Mouse (Mus musculus): Measurements from ENCODE around the gene Aldh6a1.

Gene Aldh6a1

GRCm38 (mm10) chr12:84399135-84399534, 51.7 kb downstream of the Aldh6a1 start:
- TF ChIP-seq GATA4 (IDR thresholded peaks at IDR 0.05; ENCODE audit: insufficient replicate concordance, low read length) = no peak

- no peak for TF ChIP-seq GATA4 (IDR thresholded peaks at IDR 0.05; ENCODE audit: insufficient replicate concordance, low read length)
Measured at GRCm38 (mm10) chr12:84398629-84399028, 52.2 kb downstream of the Aldh6a1 start.

- no peak for TF ChIP-seq GATA4 (IDR thresholded peaks at IDR 0.05; ENCODE audit: insufficient replicate concordance, low read length)
Measured at GRCm38 (mm10) chr12:84397685-84398084, 53.1 kb downstream of the Aldh6a1 start.

- TF ChIP-seq GATA4 (IDR thresholded peaks at IDR 0.05; ENCODE audit: insufficient replicate concordance, low read length) = no peak
Measured at GRCm38 (mm10) chr12:84396947-84397679, 53.7 kb downstream of the Aldh6a1 start.

- no peak for TF ChIP-seq GATA4 (IDR thresholded peaks at IDR 0.05; ENCODE audit: insufficient replicate concordance, low read length)
Measured at GRCm38 (mm10) chr12:84393847-84394246, 57.0 kb downstream of the Aldh6a1 start.

- TF ChIP-seq GATA4 (IDR thresholded peaks at IDR 0.05; ENCODE audit: insufficient replicate concordance, low read length) = no peak
Measured at GRCm38 (mm10) chr12:84392681-84393080, 58.1 kb downstream of the Aldh6a1 start.

GRCm38 (mm10) chr12:84390336-84390735, 60.5 kb downstream of the Aldh6a1 start:
- no peak for TF ChIP-seq GATA4 (IDR thresholded peaks at IDR 0.05; ENCODE audit: insufficient replicate concordance, low read length)

GRCm38 (mm10) chr12:84388774-84389400, 61.9 kb downstream of the Aldh6a1 start:
- peak; percentile 60; the same call in 1 of the 2 replicates for TF ChIP-seq GATA4 (IDR thresholded peaks at IDR 0.05; ENCODE audit: insufficient replicate concordance, low read length)

- TF ChIP-seq GATA4 (IDR thresholded peaks at IDR 0.05; ENCODE audit: insufficient replicate concordance, low read length) = no peak
Measured at GRCm38 (mm10) chr12:84388097-84388496, 62.7 kb downstream of the Aldh6a1 start.

- no peak for TF ChIP-seq GATA4 (IDR thresholded peaks at IDR 0.05; ENCODE audit: insufficient replicate concordance, low read length)
Measured at GRCm38 (mm10) chr12:84385408-84385807, 65.4 kb downstream of the Aldh6a1 start.

GRCm38 (mm10) chr12:84384644-84385081, 66.1 kb downstream of the Aldh6a1 start:
- TF ChIP-seq GATA4 (IDR thresholded peaks at IDR 0.05; ENCODE audit: insufficient replicate concordance, low read length) = no peak

- TF ChIP-seq GATA4 (IDR thresholded peaks at IDR 0.05; ENCODE audit: insufficient replicate concordance, low read length) = no peak
Measured at GRCm38 (mm10) chr12:84382369-84382768, 68.4 kb downstream of the Aldh6a1 start.

All from liver, adult (tissue).